Mouse (Mus musculus): ENCODE results near the gene Lexm.

DNA sequence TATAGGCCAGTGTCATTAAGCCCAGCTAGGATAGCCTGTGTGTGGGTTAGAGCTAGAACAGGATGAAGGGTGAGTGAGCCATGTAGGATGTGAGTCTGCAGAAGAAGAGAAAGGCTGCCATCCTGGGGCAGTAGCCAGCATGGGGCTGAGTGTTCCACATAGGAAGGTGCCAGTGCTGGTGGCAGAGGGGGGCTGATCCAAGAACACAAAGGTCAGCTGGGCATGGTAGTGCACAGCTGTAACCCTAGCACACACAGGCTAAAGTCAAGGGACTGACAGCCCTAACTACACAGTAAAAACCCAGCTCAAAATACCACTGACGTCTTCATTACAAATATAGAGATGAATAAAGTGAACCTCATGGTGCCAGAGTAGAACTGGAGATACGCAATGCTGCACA lies 49.5 kb upstream of the Lexm start:
- TF ChIP-seq EP300 (IDR thresholded peaks at IDR 0.05; ENCODE audit: low read depth), result no peak
- TF ChIP-seq CTCF (IDR thresholded peaks at IDR 0.05; ENCODE audit: low read depth), result no peak

Measured in heart, postnatal 0 days (tissue).